In the genomic region with DNA sequence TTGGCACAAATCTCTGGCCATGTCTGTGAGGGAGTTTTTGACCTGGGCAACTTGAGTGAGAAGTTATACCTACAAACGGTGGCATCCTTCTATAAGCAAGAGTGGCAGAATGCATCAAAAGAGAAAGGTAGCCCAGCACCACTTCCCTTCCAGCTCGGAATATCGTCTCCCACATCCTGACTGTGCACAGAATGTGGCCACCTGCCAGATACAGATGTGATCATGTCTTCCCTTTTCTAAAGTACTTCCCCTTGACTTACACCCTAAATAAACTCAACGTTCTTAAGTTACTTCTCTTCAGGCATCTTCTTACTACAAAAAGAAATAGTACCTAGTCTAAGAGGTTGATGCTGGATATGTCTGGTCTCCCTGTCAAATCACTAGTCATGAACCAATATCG, we compare ENCODE assay signal across 18 mouse cellular contexts.
DNase-seq lines count a peak whose midpoint lies in the region; ATAC-seq lines count a peak whose summit lies in the region.
"Had no signal": no experiment of that assay in that cellular context is flagged by ENCODE, and none has a peak within 500 bp of the region (broad histone marks: within the 10 kb centered on the region; RNA-seq: fewer than 3 reads in every experiment).

No protein-coding gene starts in this region.

- peak; percentile 46 for DNase-seq in 416B (ENCODE audit: low read depth)
- no peak for DNase-seq in adrenal gland, adult 2 months
- DNase-seq in lung, postnatal 4 days = no peak
- DNase-seq: adrenal gland, adult 8-10 months; adrenal gland, postnatal 14 days; adrenal gland, postnatal 36 days; cerebellum, adult 11-12 months; cerebellum, adult 2 months; cerebellum, adult 9-11 months; cerebellum, postnatal 14 days; cerebellum, postnatal 36 days; forebrain, postnatal 0 days had no signal

- ATAC-seq in common myeloid progenitor, adult 5-6 weeks (replicated peaks; ENCODE audit: low read depth, poor library complexity, severe bottlenecking) = peak; percentile 80
- peak; percentile 75 to 84 for ATAC-seq in hematopoietic stem cell, adult 5-6 weeks (replicated peaks in 1 of 2; ENCODE audit: insufficient read depth in 1 of 2, low FRiP score in 2 of 2, low TSS enrichment in 1 of 2, low read depth in 1 of 2, poor library complexity in 2 of 2, severe bottlenecking in 2 of 2)
- no peak for ATAC-seq in activated CD4-positive, CD25-positive, alpha-beta regulatory T cell, adult 4 months
- ATAC-seq: forebrain, embryonic 13.5 days; forebrain, embryonic 15.5 days; forebrain, postnatal 0 days; Patski had no signal
